Comparison of ENCODE assay signal across 22 mouse cellular contexts in genomic region chr9:30167223-30167622, GRCm38 (mm10).
DNase-seq lines count a peak whose midpoint lies in the region; ATAC-seq lines count a peak whose summit lies in the region.
"Had no signal": no experiment of that assay in that cellular context is flagged by ENCODE, and none has a peak within 500 bp of the region (broad histone marks: within the 10 kb centered on the region; RNA-seq: fewer than 3 reads in every experiment).

No protein-coding gene starts in this region.

- no peak overlapping the region for H3K9ac ChIP-seq in midbrain, embryonic 14.5 days (replicated peaks; ENCODE audit: low read length)
- H3K9ac ChIP-seq in midbrain, embryonic 13.5 days (replicated peaks), result no peak overlapping the region
- H3K9ac ChIP-seq: limb, embryonic 12.5 days; liver, embryonic 15.5 days; midbrain, embryonic 12.5 days had no signal

- no peaks in the 10 kb centered on the region for H3K36me3 ChIP-seq in midbrain, embryonic 14.5 days (ENCODE audit: control insufficient read depth, insufficient read depth, low read length)
- H3K36me3 ChIP-seq in midbrain, embryonic 13.5 days, result no peaks in the 10 kb centered on the region
- H3K36me3 ChIP-seq: limb, embryonic 12.5 days; liver, embryonic 15.5 days; midbrain, embryonic 12.5 days had no signal

- DNase-seq in embryo, embryonic 10.5 days (ENCODE audit: low spot score), result peak; percentile 49
- no peak for DNase-seq in embryo, embryonic 9.5 days (ENCODE audit: extremely low spot score)
- peak; percentile 49 for DNase-seq in midbrain, embryonic 14.5 days
- peak; percentile 15 for DNase-seq in neural tube, embryonic 10.5 days (ENCODE audit: extremely low spot score, low spot score)
- no peak for DNase-seq in layer of hippocampus, adult 9-11 months
- no peak for DNase-seq in layer of hippocampus, adult 8-10 months (ENCODE audit: low spot score in 2 of 2)
- no peak for DNase-seq in frontal cortex, postnatal 36 days (ENCODE audit: low spot score in 2 of 2)
- DNase-seq: adrenal gland, adult 2 months; cerebellum, adult 9-11 months; heart, postnatal 10 days; kidney, adult 11 months; kidney, postnatal 36 days had no signal

- H3K4me2 ChIP-seq in midbrain, embryonic 14.5 days (ENCODE audit: low read length), result no peak overlapping the region
- no peak overlapping the region for H3K4me2 ChIP-seq in midbrain, embryonic 13.5 days (replicated peaks)
- H3K4me2 ChIP-seq: heart, embryonic 11.5 days; limb, embryonic 12.5 days; liver, embryonic 15.5 days; midbrain, embryonic 12.5 days had no signal

- no peaks in the 10 kb centered on the region for H3K9me3 ChIP-seq in midbrain, embryonic 14.5 days (ENCODE audit: control insufficient read depth, low read length)
- no peaks in the 10 kb centered on the region for H3K9me3 ChIP-seq in midbrain, embryonic 13.5 days
- H3K9me3 ChIP-seq: limb, embryonic 12.5 days; liver, embryonic 15.5 days; midbrain, embryonic 12.5 days had no signal

- no peak overlapping the region for H3K4me3 ChIP-seq in midbrain, embryonic 14.5 days (replicated peaks; ENCODE audit: low read depth, low read length)
- H3K4me3 ChIP-seq in midbrain, embryonic 13.5 days (replicated peaks), result no peak overlapping the region
- H3K4me3 ChIP-seq: erythroblast, embryonic 14.5 days; limb, embryonic 12.5 days; liver, embryonic 15.5 days; midbrain, embryonic 12.5 days; myocyte had no signal

- no peak for ATAC-seq in midbrain, embryonic 14.5 days (ENCODE audit: low FRiP score, low TSS enrichment)
- no peak for ATAC-seq in midbrain, embryonic 13.5 days
- ATAC-seq: forebrain, embryonic 14.5 days had no signal

- no peaks in the 10 kb centered on the region for H3K27me3 ChIP-seq in midbrain, embryonic 14.5 days (ENCODE audit: control insufficient read depth, insufficient read depth, low read length)
- no peaks in the 10 kb centered on the region for H3K27me3 ChIP-seq in midbrain, embryonic 13.5 days
- H3K27me3 ChIP-seq: limb, embryonic 12.5 days; liver, embryonic 15.5 days; midbrain, embryonic 12.5 days had no signal

- no peak overlapping the region for H3K27ac ChIP-seq in midbrain, embryonic 14.5 days (replicated peaks; ENCODE audit: low read depth, low read length)
- H3K27ac ChIP-seq in midbrain, embryonic 13.5 days, result no peak overlapping the region; the same call in 1 of the 2 replicates
- H3K27ac ChIP-seq: limb, embryonic 12.5 days; liver, embryonic 15.5 days; macrophage; midbrain, embryonic 12.5 days; stomach, postnatal 0 days had no signal

- peaks cover 10% of the 10 kb centered on the region; the same call in 1 of the 2 replicates for H3K4me1 ChIP-seq in midbrain, embryonic 14.5 days (ENCODE audit: control insufficient read depth, insufficient read depth, low read length)
- peaks cover 7% of the 10 kb centered on the region for H3K4me1 ChIP-seq in midbrain, embryonic 13.5 days (replicated peaks)
- H3K4me1 ChIP-seq: liver, embryonic 15.5 days had no signal

- 11% methylated on average over 7 of the region's 7 CpGs for WGBS in midbrain, embryonic 14.5 days
- 17% methylated on average over 7 of the region's 7 CpGs for WGBS in midbrain, embryonic 13.5 days

Comparison
In these comparisons a context has a peak if more than half of its experiments do, and no peak if none do; other contexts are left out.
1. DNase-seq: peak in embryo, embryonic 10.5 days (single experiment), midbrain, embryonic 14.5 days (single experiment) and neural tube, embryonic 10.5 days (single experiment); none in embryo, embryonic 9.5 days (single experiment), layer of hippocampus, adult 9-11 months (single experiment), layer of hippocampus, adult 8-10 months (0 of 2) and frontal cortex, postnatal 36 days (0 of 2).